Mouse (Mus musculus) testis, adult 2 months (tissue): ENCODE data around the gene Robo4.

Source experiments
- CTCF ChIP-seq: fragments of 200-500 bp; IDR thresholded peaks from 2 replicates; pipeline ENCODE4 v1.5.1; 2012; ENCODE audit warnings: low read depth, mild to moderate bottlenecking, inconsistent platforms, low read length, moderate library complexity; ENCODE audit not compliant: control insufficient read depth, insufficient read depth, insufficient replicate concordance
- POLR2A ChIP-seq: fragments of 200-500 bp; IDR thresholded peaks from 2 replicates; pipeline ENCODE4 v1.6.1; 2012; ENCODE audit warnings: low read depth, mild to moderate bottlenecking, inconsistent platforms, low read length, moderate library complexity; ENCODE audit not compliant: control insufficient read depth

DNA sequence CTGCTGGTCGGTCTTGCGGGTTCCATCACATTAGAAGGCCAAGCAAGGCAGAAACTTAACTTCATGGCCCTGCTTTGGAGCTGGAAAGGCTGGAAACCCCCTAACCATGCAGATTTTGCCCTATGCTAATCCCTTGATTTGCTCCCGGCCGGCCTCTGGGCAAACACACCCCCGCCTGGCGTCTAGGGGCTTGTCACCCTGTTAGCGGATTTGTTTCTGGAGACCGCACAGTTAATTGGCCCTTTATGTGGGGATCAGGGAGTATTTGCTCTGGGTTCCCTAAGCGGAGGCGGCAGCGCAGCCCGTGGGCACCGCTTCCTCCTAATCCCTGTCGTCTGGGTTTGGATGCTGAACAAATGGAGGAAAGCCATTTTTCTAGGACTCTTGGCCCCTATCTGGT is 33.2 kb downstream of the Robo4 start:
- no peak for TF ChIP-seq CTCF
- no peak for TF ChIP-seq POLR2A
